Mouse (Mus musculus) heart, embryonic 12.5 days (tissue): ENCODE results near the gene Guca2b. TPM values are rescaled to one million over a fixed set of nuclear protein-coding genes. Genes with fewer than 3 reads are reported as not detected.
"Not testable (repeated sequence)": the region's sequence is repeated elsewhere in the genome, so short reads cannot be mapped to it uniquely, and the experiment has no call there.

Experiments
- ATAC-seq: fragments of 200-750 bp; cut with Nextera tagmentation; 2 replicates; pipeline ENCODE4 v1.8.0; 2017; ENCODE audit warnings: moderate TSS enrichment, moderate library complexity; ENCODE audit not compliant: insufficient number of reproducible peaks, low FRiP score
- H3K27ac ChIP-seq: fragments of 300-500 bp; sonication (generic); 2 replicates; pipeline ENCODE4 v1.5.1; 2016; ENCODE audit warnings: mild to moderate bottlenecking, moderate library complexity; ENCODE audit not compliant: poor library complexity, severe bottlenecking
- H3K27me3 ChIP-seq: fragments of 300-500 bp; sonication (generic); replicated peaks from 2 replicates; pipeline ENCODE4 v1.6.1; 2016; ENCODE audit warnings: mild to moderate bottlenecking, moderate library complexity
- H3K36me3 ChIP-seq: fragments of 300-500 bp; sonication (generic); 2 replicates; pipeline ENCODE4 v1.6.1; 2016; ENCODE audit warnings: mild to moderate bottlenecking, moderate library complexity
- H3K4me1 ChIP-seq: fragments of 300-500 bp; sonication (generic); replicated peaks from 2 replicates; pipeline ENCODE4 v1.6.1; 2016; ENCODE audit warnings: mild to moderate bottlenecking
- H3K4me2 ChIP-seq: fragments of 300-500 bp; sonication (generic); 2 replicates; pipeline ENCODE4 v1.6.1; 2016; ENCODE audit warnings: mild to moderate bottlenecking, moderate library complexity
- H3K4me3 ChIP-seq: fragments of 300-500 bp; sonication (generic); 2 replicates; pipeline ENCODE4 v1.5.1; 2016; ENCODE audit warnings: mild to moderate bottlenecking
- H3K9ac ChIP-seq: fragments of 300-500 bp; sonication (generic); 2 replicates; pipeline ENCODE4 v1.6.1; 2016; ENCODE audit warnings: mild to moderate bottlenecking, moderate library complexity
- H3K9me3 ChIP-seq: fragments of 300-500 bp; sonication (generic); replicated peaks from 2 replicates; pipeline ENCODE4 v1.6.1; 2016; ENCODE audit warnings: mild to moderate bottlenecking, moderate library complexity
- WGBS: fragments of 180-500 bp; shearing (Covaris S2); methylation state at CpG from one replicate; pipeline ENCODE4 v1.1.7; 2016; 5-methylcytosine and 5-hydroxymethylcytosine counted together
- polyA plus RNA-seq: library from polyadenylated mRNA; unstranded; fragments of >200 nt; fragmentation: Nextera tagmentation; extraction: Ambion mirVana; gene quantifications from 2 replicates; pipeline ENCODE4 v1.2.1, GENCODE M21; 2016

The Guca2b gene
- polyA plus RNA-seq, 1 experiment from 2014 or later = not detected

DNA sequence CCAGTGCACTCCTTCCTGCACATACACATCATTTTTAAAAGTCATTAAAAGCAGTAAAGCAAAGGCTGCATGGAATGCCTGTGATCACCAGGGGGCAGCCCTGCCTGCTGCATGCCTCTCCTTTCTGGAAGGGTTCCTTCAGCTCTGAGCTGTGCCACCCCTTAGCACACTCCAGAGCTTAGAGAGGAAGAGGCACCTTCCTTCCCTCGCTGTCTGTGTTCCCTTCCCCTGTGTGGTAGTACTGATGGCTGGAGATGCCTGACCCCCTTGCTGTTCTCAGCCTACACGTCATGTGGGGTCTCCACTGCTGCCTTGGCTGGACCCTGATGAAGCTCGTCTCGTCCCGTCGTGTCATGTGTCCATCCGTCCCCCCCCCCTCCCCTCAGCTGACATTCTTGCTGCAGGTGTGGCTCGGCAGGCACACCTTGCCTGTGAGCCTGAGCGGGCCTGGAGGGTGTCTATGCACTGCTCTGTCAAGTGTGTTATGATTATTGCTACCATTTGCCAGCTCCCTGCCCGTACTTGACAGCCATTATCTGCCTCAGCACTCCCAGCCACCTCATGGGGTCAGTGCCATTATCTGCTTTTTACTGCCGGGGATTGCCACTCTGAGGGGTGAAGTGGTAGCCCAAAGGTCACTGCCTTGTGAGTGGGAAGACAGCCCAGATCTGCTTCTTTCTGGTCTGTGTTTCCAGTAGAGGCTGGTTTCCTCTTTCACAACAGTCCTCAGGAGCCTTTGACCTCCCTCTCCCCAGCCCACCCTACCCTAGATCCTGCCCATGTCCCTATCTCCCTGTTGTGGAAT is 27.4 kb downstream of the Guca2b start:
- no peaks in the 10 kb centered on the region for H3K27me3 ChIP-seq
- peak; percentile 65 for ATAC-seq
- peaks cover 74% of the 10 kb centered on the region for H3K4me1 ChIP-seq
- H3K27ac ChIP-seq = peak overlapping the region; percentile 83
- no peak overlapping the region for H3K4me3 ChIP-seq
- 31% methylated on average over 11 of the region's 11 CpGs for WGBS
- no peaks in the 10 kb centered on the region for H3K9me3 ChIP-seq
- peaks cover 22% of the 10 kb centered on the region for H3K36me3 ChIP-seq
- H3K9ac ChIP-seq = peak overlapping the region; percentile 11; the same call in 1 of the 2 replicates
- H3K4me2 ChIP-seq = peak overlapping the region; percentile 4; the same call in 1 of the 2 replicates

DNA sequence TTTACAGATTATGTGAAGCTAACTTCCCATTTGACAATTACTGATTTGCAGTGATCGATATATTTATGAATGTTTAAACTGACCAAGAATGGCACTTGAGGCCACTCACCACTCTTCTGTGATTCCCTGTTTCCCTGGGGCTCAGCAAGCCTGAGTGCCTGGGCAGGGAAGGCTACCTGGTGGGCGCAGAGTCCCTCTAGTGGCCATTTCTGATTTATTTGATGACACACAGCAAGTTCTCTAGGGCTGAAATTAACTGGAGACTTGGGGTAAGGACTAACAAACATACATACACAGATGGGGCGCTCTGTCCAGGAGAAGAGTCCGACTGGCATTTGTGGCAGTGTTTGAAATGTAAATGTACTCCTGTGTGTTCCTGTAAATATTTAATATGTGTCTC is 30.4 kb downstream of the Guca2b start:
- ATAC-seq, H3K4me3 ChIP-seq, H3K9ac ChIP-seq, H3K4me2 ChIP-seq, H3K9me3 ChIP-seq, H3K27me3 ChIP-seq, H3K27ac ChIP-seq: not testable (repeated sequence)
- WGBS = 71% methylated on average over 4 of the region's 4 CpGs
- Histone ChIP-seq H3K36me3 (peaks cover 40% of the 10 kb centered on the region), H3K4me1 (peaks cover 53% of the 10 kb centered on the region)

DNA sequence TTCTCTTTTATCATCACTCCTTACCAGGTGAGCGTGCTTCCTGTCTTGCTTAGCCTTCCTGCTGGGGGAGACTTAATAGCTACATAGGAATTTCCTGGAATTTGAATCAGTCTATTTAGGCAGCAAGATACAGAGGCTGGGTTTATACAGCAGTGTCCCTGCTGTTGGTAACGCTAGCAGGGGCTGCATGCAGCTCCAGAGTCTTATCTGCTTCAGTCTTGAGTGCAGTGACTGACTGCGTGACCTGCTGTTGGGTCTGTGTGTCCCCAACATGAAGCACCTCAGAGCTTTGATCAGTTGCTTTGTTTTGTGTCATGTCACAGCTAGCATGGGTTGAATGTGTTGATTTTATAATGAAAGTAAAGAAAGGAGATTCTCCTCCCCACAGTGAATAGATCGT is 31.4 kb downstream of the Guca2b start:
- WGBS = 41% methylated on average over 4 of the region's 4 CpGs
- Histone ChIP-seq H3K4me1 (peaks cover 42% of the 10 kb centered on the region), H3K36me3 (peaks cover 50% of the 10 kb centered on the region), H3K4me2 (no peak overlapping the region), H3K27me3 (no peaks in the 10 kb centered on the region), H3K27ac (peak overlapping the region; percentile 55), H3K9ac (no peak overlapping the region), H3K4me3 (no peak overlapping the region), H3K9me3 (no peaks in the 10 kb centered on the region)
- ATAC-seq = no peak

DNA sequence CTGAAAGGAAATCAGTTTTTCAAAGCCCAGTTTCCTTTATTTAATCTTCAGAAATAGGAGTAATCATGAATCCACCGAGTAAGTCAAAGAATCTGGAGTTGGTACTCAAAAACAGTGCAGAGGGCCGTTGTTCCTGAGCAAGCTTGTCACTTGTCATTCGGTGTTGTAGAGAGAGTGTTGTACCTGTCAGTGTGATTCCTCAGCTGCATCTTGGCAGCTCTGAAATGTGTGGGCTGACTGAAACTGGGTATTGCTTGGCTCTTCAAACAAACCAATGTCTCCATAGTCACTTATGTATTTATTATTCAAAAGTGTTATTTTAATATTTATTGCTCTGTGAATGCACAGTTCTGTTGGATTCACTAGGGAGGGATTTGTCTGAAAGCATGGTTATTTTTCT is 31.9 kb downstream of the Guca2b start:
- Histone ChIP-seq H3K36me3 (peaks cover 55% of the 10 kb centered on the region), H3K4me3 (no peak overlapping the region), H3K9ac (no peak overlapping the region), H3K27me3 (no peaks in the 10 kb centered on the region), H3K9me3 (no peaks in the 10 kb centered on the region), H3K27ac (peak overlapping the region; percentile 55), H3K4me1 (peaks cover 38% of the 10 kb centered on the region), H3K4me2 (no peak overlapping the region)
- WGBS = 44% methylated on average over 3 of the region's 3 CpGs
- ATAC-seq = no peak

DNA sequence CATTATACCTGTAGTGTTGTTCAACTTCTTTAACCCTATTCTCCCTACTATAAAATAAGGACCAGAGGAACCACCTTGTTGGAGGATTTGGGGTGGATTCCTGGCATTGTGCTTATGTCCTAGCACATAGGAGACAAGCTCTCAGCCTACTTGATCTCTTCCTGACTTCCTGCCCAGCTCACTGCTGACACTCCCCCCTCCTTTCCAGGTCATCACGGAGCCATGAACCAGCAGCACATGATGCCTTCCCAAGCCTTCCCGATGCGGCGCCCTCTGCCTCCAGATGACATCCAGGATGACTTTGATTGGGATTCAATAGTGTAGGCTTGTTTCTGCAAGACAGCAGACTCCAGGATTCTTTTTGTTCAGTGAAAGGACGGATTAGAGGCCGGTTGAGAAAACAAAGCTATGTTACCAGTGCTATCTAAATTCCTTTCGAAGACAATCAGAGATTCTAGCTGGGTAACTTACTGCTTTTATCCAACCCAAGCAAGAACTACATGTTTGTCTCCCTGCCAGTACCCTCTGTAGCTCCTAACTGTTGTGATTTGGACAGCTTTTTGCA is 32.6 kb downstream of the Guca2b start:
- Histone ChIP-seq H3K27ac (peak overlapping the region; percentile 26; the same call in 1 of the 2 replicates), H3K9ac (no peak overlapping the region)
- WGBS = 49% methylated on average over 7 of the region's 7 CpGs

DNA sequence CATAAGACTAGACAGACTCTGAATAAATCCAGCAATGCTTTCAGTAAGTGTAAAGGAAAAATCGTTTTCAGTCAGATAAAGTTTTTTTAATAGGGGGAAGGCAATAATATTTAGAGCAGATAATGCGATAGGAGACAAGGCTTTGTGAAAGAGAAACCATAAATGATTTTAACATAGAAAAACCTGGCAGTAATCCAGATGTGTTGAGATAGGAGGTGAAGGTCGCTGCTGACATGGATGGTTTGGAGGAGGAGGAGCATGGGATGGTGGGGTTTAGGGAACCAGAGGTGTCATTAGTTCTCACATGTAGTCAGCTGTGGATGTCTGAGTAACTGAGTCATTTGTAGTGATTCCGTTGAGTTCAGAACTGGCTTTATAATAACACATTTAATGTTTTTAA is 44.0 kb downstream of the Guca2b start:
- Histone ChIP-seq H3K9ac (no peak overlapping the region), H3K36me3 (peaks cover 20% of the 10 kb centered on the region), H3K4me2 (no peak overlapping the region)

More for the DNA sequence above, 32.6 kb downstream of the Guca2b start:
- no peaks in the 10 kb centered on the region for H3K27me3 ChIP-seq
- H3K4me3 ChIP-seq = no peak overlapping the region
- H3K4me2 ChIP-seq = no peak overlapping the region
- ATAC-seq = no peak
- H3K36me3 ChIP-seq = peaks cover 60% of the 10 kb centered on the region
- peaks cover 31% of the 10 kb centered on the region for H3K4me1 ChIP-seq
- no peaks in the 10 kb centered on the region for H3K9me3 ChIP-seq

DNA sequence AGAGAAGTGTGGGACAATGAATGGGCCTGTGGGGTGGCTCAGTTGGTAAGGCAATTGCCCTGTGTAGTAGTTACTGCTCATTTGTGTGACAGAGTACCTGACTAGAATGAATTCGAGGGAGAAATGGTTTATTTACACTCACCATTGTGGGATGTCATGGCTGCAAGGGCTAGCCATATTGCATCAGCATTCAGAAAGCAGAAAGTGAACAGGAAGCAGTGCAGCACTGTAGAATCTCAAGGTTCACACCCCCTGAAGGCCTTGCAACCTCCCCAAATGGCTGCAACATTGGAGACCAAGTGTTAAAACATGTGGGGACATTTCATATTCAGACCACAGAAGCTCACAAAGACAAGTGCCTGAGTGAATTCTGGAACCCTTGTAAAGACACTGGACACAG is 44.7 kb downstream of the Guca2b start:
- H3K4me1 ChIP-seq = peaks cover 14% of the 10 kb centered on the region
- no peak for ATAC-seq
- peaks cover 16% of the 10 kb centered on the region for H3K36me3 ChIP-seq
- H3K27ac ChIP-seq = no peak overlapping the region
- H3K9me3 ChIP-seq = no peaks in the 10 kb centered on the region
- H3K9ac ChIP-seq = no peak overlapping the region
- no peak overlapping the region for H3K4me3 ChIP-seq
- no peak overlapping the region for H3K4me2 ChIP-seq
- no peaks in the 10 kb centered on the region for H3K27me3 ChIP-seq
- WGBS = 83% methylated on average over 1 of the region's 1 CpGs

More for the DNA sequence above, 44.0 kb downstream of the Guca2b start:
- Histone ChIP-seq H3K4me3 (no peak overlapping the region), H3K27ac (no peak overlapping the region), H3K4me1 (peaks cover 10% of the 10 kb centered on the region), H3K9me3 (no peaks in the 10 kb centered on the region), H3K27me3 (no peaks in the 10 kb centered on the region)
- ATAC-seq = no peak
- WGBS = 59% methylated on average over 4 of the region's 4 CpGs

DNA sequence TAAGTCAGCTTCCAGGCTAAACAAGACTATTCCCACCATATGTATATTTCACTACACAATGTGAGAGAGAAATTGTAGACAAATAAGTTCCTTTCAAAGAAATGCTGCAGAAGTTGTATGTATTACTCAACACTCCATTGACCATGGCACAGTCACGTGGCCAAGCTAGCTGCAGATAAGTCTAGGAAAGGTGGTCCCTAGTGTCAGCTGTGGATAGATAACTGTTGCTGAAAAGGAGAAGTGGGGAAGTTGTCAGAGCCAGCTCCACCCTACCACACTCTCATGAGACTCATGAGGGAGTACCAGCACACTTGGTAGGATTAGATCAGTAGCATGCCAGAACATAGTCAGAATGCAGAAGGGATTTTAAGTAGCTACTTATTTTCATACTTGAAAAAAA is 49.3 kb downstream of the Guca2b start:
- H3K4me2 ChIP-seq = no peak overlapping the region
- no peak for ATAC-seq
- H3K9me3 ChIP-seq = peaks cover 4% of the 10 kb centered on the region; the same call in 1 of the 2 replicates
- peaks cover 18% of the 10 kb centered on the region for H3K4me1 ChIP-seq
- no peaks in the 10 kb centered on the region for H3K27me3 ChIP-seq
- H3K36me3 ChIP-seq = peaks cover 24% of the 10 kb centered on the region
- H3K27ac ChIP-seq = no peak overlapping the region
- 22% methylated on average over 1 of the region's 1 CpGs for WGBS
- H3K4me3 ChIP-seq = no peak overlapping the region
- H3K9ac ChIP-seq = no peak overlapping the region

Other genes starting within 250 kb of the Guca2b start
- 3.3 and 4.1 TPM in 2 replicates for gene Ccdc30, start 243.4 kb downstream of the Guca2b start, polyA plus RNA-seq
- 26.3 and 27.6 TPM in 2 replicates for gene Ppcs, start 236.5 kb downstream of the Guca2b start, polyA plus RNA-seq
- gene Zmynd12, start 236.1 kb downstream of the Guca2b start, polyA plus RNA-seq = 0.23 TPM in 1 of 2 replicates, not detected in the other
- 6.1 and 6.5 TPM in 2 replicates for gene Rimkla, start 166.3 kb downstream of the Guca2b start, polyA plus RNA-seq
- gene Foxj3, start 122.0 kb downstream of the Guca2b start, polyA plus RNA-seq = 28.4 and 29.9 TPM in 2 replicates
- gene Frg2f1, start 119.4 kb downstream of the Guca2b start, polyA plus RNA-seq = 4.5 and 5.1 TPM in 2 replicates
- not detected in 2 replicates for gene Guca2a, start 21.2 kb downstream of the Guca2b start, polyA plus RNA-seq
- 5.8 and 6.1 TPM in 2 replicates for gene Hivep3, start 74.8 kb upstream of the Guca2b start, polyA plus RNA-seq